Mouse (Mus musculus) fibroblast of lung, adult 2 months (primary cell): ENCODE data around the gene Ak7.

Experiments used
- DNase-seq: peaks from one replicate; pipeline ENCODE4 v3.0.0-alpha.2; 2011; ENCODE audit warnings: low read depth

Gene Ak7

GRCm38 (mm10) chr12:105730851-105731460 lies 25.2 kb downstream of the Ak7 start:
- DNase-seq = no peak

- no peak for DNase-seq
Observed at GRCm38 (mm10) chr12:105733370-105734159, 27.8 kb downstream of the Ak7 start.

DNA sequence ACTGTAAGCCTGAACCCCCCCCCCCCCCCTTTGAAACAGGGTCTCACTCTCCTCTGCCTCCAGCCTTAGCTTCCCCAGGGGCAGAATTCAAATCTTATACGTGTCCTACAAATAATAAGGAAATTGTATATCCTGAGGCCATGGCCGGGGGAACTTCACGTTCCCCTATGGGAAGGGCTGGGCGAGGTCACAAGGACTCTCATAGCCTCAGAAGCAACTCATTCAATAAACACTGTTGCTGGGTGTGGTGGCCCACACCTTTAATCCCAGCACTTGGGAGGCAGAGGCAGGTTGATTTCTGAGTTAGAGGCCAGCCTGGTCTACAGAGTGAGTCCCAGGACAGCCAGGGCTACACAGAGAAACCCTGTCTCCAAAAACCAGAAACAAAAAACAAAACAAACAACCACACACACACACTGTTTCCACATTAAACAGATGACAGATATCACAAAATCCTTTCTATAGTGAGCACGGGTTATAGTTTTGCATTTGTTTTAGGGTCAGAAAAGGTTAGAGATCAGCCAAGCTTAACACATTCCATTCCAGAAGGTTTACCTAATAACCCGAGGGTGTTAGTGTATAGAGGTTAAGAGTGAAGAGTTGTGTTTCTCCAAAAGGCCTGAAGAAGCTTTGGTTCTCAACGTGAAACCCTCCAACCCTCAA lies 29.6 kb downstream of the Ak7 start:
- no peak for DNase-seq

GRCm38 (mm10) chr12:105735889-105736251 lies 30.1 kb downstream of the Ak7 start:
- DNase-seq = no peak

- DNase-seq = no peak
Observed at GRCm38 (mm10) chr12:105738316-105739096, 32.7 kb downstream of the Ak7 start.

GRCm38 (mm10) chr12:105739656-105740055 lies 33.9 kb downstream of the Ak7 start:
- no peak for DNase-seq

GRCm38 (mm10) chr12:105748114-105748513 lies 42.3 kb downstream of the Ak7 start:
- DNase-seq = no peak

GRCm38 (mm10) chr12:105753813-105754212 lies 48.0 kb downstream of the Ak7 start:
- no peak for DNase-seq

- no peak for DNase-seq
Observed at GRCm38 (mm10) chr12:105757816-105758497, 52.2 kb downstream of the Ak7 start.

GRCm38 (mm10) chr12:105758911-105759310 lies 53.1 kb downstream of the Ak7 start:
- DNase-seq = no peak

DNA sequence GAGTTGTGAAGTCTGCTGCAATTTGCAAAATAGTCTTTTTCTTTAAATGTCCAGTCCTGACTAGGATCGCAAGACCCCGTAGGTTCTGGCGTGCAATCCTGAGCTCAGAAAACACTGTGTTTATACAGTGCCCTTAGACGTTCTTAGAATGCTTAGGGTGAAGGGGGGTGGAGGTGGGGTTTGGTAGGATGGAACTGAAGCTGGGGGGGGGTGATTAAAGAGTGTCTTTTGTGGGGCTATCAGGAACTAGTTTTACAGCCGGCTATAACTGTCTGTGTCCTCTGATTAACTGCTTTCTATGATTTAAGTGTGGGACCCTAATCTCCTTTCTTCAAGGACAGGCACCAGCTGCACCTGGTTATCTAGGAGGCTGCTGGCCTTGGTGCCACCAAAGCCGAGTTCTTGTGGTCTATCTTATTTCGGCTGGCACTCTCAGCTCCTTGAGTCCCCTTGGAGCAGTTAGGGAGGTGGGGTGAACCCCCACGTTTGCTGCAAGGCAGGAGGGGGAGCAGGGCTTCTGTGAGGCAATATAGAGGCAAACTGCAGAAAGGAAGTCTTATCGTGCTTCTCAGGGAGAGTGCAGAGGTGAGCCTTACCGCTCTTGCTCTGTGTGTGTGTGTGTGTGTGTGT lies 54.2 kb downstream of the Ak7 start:
- DNase-seq = no peak

DNA sequence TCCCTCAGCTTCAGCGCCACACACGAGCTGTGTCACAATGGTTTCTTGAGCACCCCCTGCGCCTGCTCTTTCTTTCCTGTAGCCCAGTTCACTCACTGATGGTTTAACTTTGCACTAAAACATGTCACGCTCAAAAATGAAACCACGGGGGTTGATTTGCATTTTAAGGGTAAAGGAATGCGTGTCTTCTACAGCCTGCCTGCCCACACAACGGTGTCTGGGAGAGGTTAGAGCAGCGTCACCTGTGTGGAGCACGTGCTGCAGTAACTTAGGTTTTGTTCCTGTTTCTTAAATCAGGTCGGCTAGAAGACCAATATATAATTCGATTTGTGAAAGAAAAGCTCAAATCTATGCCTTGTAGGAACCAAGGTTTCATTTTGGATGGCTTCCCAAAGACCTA lies 55.4 kb downstream of the Ak7 start:
- no peak for DNase-seq

GRCm38 (mm10) chr12:105761629-105762028 lies 55.9 kb downstream of the Ak7 start:
- no peak for DNase-seq

DNA sequence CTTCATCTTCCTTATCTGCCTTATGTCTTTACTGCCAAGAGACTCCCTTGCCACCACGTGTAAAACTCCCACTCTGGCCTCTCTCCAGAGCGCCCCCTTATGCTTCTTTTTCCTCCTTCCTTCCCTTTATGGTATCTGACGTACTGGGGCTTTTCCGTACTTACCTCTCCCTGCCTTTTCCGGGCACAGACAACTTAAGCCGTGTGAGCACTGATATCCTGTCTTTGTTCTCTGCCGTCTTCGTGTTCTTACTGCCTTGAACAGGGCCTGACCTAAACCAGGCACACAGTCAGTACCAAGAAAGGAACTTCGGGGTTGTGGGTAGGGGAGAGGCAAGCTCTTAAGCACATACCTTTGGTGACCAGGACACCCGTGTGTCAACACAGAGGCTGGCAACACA lies 63.9 kb downstream of the Ak7 start:
- DNase-seq = no peak

GRCm38 (mm10) chr12:105774871-105775270 lies 69.1 kb downstream of the Ak7 start:
- DNase-seq = peak; percentile 19

DNA sequence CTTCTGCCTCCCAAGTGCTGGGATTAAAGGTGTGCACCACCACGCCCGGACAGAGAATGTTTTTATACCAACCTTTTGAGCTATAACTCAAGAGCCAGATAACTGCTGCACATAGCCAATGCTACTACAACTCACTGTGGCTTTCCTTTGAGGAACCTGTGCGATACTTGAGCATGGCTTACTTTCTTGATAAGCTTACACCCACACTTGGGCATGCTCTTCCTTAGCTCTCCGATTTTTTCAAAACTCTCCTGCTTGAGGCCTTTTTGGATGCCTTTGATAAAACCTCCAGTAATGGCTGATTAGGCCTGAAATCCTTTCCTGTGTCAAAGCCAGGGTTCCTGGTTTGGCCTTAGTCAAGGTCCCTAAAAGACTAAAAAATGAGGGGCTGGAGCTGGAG lies 71.9 kb downstream of the Ak7 start:
- DNase-seq = no peak

- DNase-seq = peak; percentile 68
Observed at GRCm38 (mm10) chr12:105784196-105784999, 78.6 kb downstream of the Ak7 start, which contains the start of gene Papola. TSS of gene Papola (plus strand) at chr12:105784694.

DNA sequence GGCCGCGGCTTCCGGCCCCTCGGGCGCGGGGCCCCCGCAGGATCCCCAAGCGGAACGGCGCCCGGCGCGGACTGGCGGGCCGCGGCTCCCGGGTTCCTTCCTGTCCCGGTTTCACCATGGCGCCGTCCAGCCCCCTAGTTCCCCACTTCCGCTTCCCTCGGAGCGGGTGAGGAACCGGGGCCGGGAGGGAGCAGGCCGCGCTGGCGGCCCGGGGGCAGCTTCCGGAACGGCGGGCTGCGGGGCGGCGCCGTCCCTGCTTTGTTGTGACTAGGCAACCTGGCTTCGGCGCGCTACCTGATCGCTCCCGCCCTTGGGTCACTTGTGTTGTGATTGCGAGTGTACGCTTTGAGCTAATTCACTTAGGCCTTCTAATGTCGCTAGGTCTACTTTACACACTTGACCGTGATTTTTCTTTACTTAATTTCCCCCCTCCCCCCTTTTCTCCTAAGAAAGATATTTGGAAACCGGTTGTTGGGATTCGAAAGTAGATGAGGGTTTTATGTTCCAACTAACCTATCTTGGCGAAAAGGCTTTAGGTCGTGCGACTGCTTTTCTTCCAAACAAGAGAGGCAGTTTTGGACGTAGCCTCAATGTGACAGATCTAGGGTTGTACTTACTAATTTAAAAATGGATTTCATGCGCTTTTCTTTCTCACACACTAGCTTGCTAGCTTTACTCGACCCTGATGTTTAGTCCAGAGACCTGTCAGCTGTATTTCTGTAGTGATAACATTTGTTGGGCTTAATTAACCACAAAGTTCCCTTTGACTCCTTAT lies 79.4 kb downstream of the Ak7 start:
- no peak for DNase-seq

DNA sequence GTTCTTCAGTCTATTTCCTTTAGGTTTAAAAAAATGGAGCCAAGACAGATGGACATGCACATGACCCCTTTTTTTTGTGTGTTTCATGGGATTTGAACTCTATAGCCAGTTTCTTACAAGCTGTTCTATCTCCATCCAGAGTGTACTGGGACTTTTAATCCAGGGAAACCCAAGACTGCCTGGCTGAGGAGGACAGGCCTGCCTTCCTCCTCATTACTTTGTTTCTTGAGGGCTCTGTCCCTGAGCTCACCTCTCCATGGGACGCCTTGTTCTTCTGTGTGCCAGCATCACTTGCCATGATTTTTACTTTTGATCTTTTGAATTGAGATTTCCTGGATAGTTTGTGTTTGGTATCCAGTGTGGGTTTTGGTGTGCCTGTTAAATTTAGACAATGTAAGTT lies 80.3 kb downstream of the Ak7 start:
- DNase-seq = no peak

GRCm38 (mm10) chr12:105787626-105788025 lies 81.8 kb downstream of the Ak7 start:
- DNase-seq = no peak
